In genomic region chr4:111886018-111886417, GRCm38 (mm10) we compare ENCODE assay signal across 8 mouse cellular contexts. TPM values are rescaled to one million over a fixed set of nuclear protein-coding genes. Genes with fewer than 3 reads are reported as not detected.
A peak's percentile ranks its signal among the peaks of the same experiment; 100 is the strongest.
DNase-seq lines count a peak whose midpoint lies in the region; ATAC-seq and TF ChIP-seq lines count a peak whose summit lies in the region.

No protein-coding gene starts in this region.

- ATAC-seq in common myeloid progenitor, adult 5-6 weeks (replicated peaks; ENCODE audit: low read depth, poor library complexity, severe bottlenecking), result peak; percentile 86
- ATAC-seq in midbrain, embryonic 11.5 days (ENCODE audit: low FRiP score), result peak; percentile 67

- peak; percentile 53 for DNase-seq in gastrocnemius, adult 18-20 months (ENCODE audit: low spot score)
- DNase-seq in gastrocnemius, postnatal 25 days, result no peak
- peak; percentile 51 to 85 for DNase-seq in heart, adult 18-20 months
- peak; percentile 51 for DNase-seq in kidney, adult 11 months
- peak; percentile 62 for DNase-seq in left cerebral cortex, postnatal 4 days
- peak; percentile 96 for DNase-seq in midbrain, embryonic 11.5 days (ENCODE audit: low spot score, missing footprints)

- 14% methylated on average over 7 of the region's 7 CpGs for WGBS in midbrain, embryonic 11.5 days
- WGBS in small intestine, adult 2 months, result 3% methylated on average over 7 of the region's 7 CpGs

- H3K9ac ChIP-seq in midbrain, embryonic 11.5 days (ENCODE audit: low read length), result no peak overlapping the region

- peak; percentile 36; the same call in 1 of the 2 replicates for TF ChIP-seq CTCF in small intestine, adult 2 months (IDR thresholded peaks at IDR 0.05; ENCODE audit: extremely low read depth, insufficient read length, insufficient replicate concordance, low read depth, low read length)

- intact Hi-C loops in left cerebral cortex, postnatal 4 days (cut with DNase I), result no loop called here

- H3K4me1 ChIP-seq in midbrain, embryonic 11.5 days (ENCODE audit: control insufficient read depth, insufficient read depth, low read length), result no peaks in the 10 kb centered on the region
- peaks cover 6% of the 10 kb centered on the region; the same call in 1 of the 2 replicates for H3K4me1 ChIP-seq in small intestine, adult 2 months (ENCODE audit: control insufficient read depth, insufficient read depth, insufficient read length, low read length)

- H3K36me3 ChIP-seq in midbrain, embryonic 11.5 days (ENCODE audit: control insufficient read depth, insufficient read depth, low read length), result no peaks in the 10 kb centered on the region
- peaks cover 13% of the 10 kb centered on the region for H3K36me3 ChIP-seq in small intestine, adult 2 months (ENCODE audit: control insufficient read depth, insufficient read depth, low read length)

- H3K27me3 ChIP-seq in midbrain, embryonic 11.5 days (ENCODE audit: control insufficient read depth, insufficient read depth, low read length), result no peaks in the 10 kb centered on the region
- no peaks in the 10 kb centered on the region for H3K27me3 ChIP-seq in small intestine, adult 2 months (ENCODE audit: control insufficient read depth, insufficient read depth, low read length)

- no peak overlapping the region for H3K4me3 ChIP-seq in midbrain, embryonic 11.5 days (ENCODE audit: low read depth, low read length)
- no peak overlapping the region for H3K4me3 ChIP-seq in small intestine, adult 2 months (ENCODE audit: low read depth, low read length)

- H3K4me2 ChIP-seq in midbrain, embryonic 11.5 days, result no peak overlapping the region

- TF ChIP-seq POLR2A in small intestine, adult 2 months (IDR thresholded peaks at IDR 0.05; ENCODE audit: low read depth, low read length), result no peak

- no peaks in the 10 kb centered on the region for H3K9me3 ChIP-seq in midbrain, embryonic 11.5 days (ENCODE audit: control insufficient read depth, low read length)

- no peak overlapping the region for H3K27ac ChIP-seq in midbrain, embryonic 11.5 days (ENCODE audit: low read depth, low read length)
- no peak overlapping the region for H3K27ac ChIP-seq in small intestine, adult 2 months (ENCODE audit: insufficient read depth, low read depth, low read length)

RNA-seq across cellular contexts. Expression of gene Slc5a9, which starts 16.7 kb away (rescaled TPM):
- total RNA-seq in gastrocnemius, adult 18-20 months (2021), result not detected
- total RNA-seq in gastrocnemius, postnatal 25 days (2021), result not detected
- not detected in 2 replicates for total RNA-seq in common myeloid progenitor, adult 5-6 weeks (2017)
- total RNA-seq in heart, adult 18-20 months (2021), result not detected
- total RNA-seq in left cerebral cortex, postnatal 4 days (2021), result not detected
- polyA plus RNA-seq in midbrain, embryonic 11.5 days (2014; fragmentation: Nextera tagmentation; extraction: Ambion mirVana), result 0.12 TPM in 1 of 2 replicates, not detected in the other
- polyA plus RNA-seq in small intestine, adult 2 months (2012; rRNA removed), result 16.7 and 47.7 TPM in 2 replicates

RNA-seq across cellular contexts. Expression of gene Skint8, which starts 33.2 kb away (rescaled TPM):
- not detected for total RNA-seq in gastrocnemius, adult 18-20 months (2021)
- not detected for total RNA-seq in gastrocnemius, postnatal 25 days (2021)
- total RNA-seq in common myeloid progenitor, adult 5-6 weeks (2017), result not detected in 2 replicates
- not detected for total RNA-seq in heart, adult 18-20 months (2021)
- total RNA-seq in left cerebral cortex, postnatal 4 days (2021), result under 1 TPM in 1 of 2 experiments, not detected in 1; 0.14 TPM
- polyA plus RNA-seq in midbrain, embryonic 11.5 days (2014; fragmentation: Nextera tagmentation; extraction: Ambion mirVana), result not detected in 2 replicates
- not detected in 2 replicates for polyA plus RNA-seq in small intestine, adult 2 months (2012; rRNA removed)
